Mouse (Mus musculus) myocyte (in vitro differentiated cells): ENCODE data around the gene Ppm1a. TPM values are rescaled to one million over a fixed set of nuclear protein-coding genes. Genes with fewer than 3 reads are reported as not detected.
"Not testable (repeated sequence)": the region's sequence is repeated elsewhere in the genome, so short reads cannot be mapped to it uniquely, and the experiment has no call there.

Experiments
- H3K27me3 ChIP-seq: one replicate; pipeline ENCODE4 v1.6.1; 2011; ENCODE audit not compliant: control insufficient read depth, insufficient read depth, insufficient read length
- H3K36me3 ChIP-seq: one replicate; pipeline ENCODE4 v1.6.1; 2011; ENCODE audit not compliant: control insufficient read depth, insufficient read depth
- H3K4me2 ChIP-seq: one replicate; pipeline ENCODE4 v1.6.1; 2011; ENCODE audit warnings: low read depth, control low read depth
- H3K4me3 ChIP-seq: one replicate; pipeline ENCODE4 v1.5.1; 2011; ENCODE audit warnings: mild to moderate bottlenecking, control low read depth, moderate library complexity
- H3K79me2 ChIP-seq: one replicate; pipeline ENCODE4 v1.6.1; 2011; ENCODE audit not compliant: control insufficient read depth, insufficient read depth
- H3ac ChIP-seq: one replicate; pipeline ENCODE4 v1.6.1; 2011; ENCODE audit not compliant: control insufficient read depth, insufficient read length
- CEBPB ChIP-seq: IDR thresholded peaks from 2 replicates; pipeline ENCODE4 v1.6.1; 2011; ENCODE audit warnings: mild to moderate bottlenecking, moderate library complexity; ENCODE audit not compliant: poor library complexity, insufficient read depth, severe bottlenecking
- E2F4 ChIP-seq: IDR thresholded peaks from one replicate; pipeline ENCODE4 v1.6.1; 2011; ENCODE audit warnings: mild to moderate bottlenecking, control low read depth, moderate library complexity; ENCODE audit not compliant: insufficient read depth
- MAX ChIP-seq: IDR thresholded peaks from one replicate; pipeline ENCODE4 v1.6.1; 2011; ENCODE audit warnings: low read depth, mild to moderate bottlenecking, control low read depth
- MYOD1 ChIP-seq, 3 experiments: IDR thresholded peaks; one replicate each; pipeline ENCODE4 v1.6.1; 2011; ENCODE audit warnings: control low read depth in 2 of 3, low read depth in 2 of 3, mild to moderate bottlenecking in 2 of 3, moderate library complexity in 1 of 3; ENCODE audit not compliant: insufficient read length in 2 of 3, control insufficient read depth in 1 of 3
- MYOG ChIP-seq, 3 experiments: IDR thresholded peaks; one replicate each; pipeline ENCODE4 v1.6.1; 2011; ENCODE audit warnings: control low read depth in 2 of 3, low read depth in 2 of 3, mild to moderate bottlenecking in 2 of 3; ENCODE audit not compliant: insufficient read length in 2 of 3, control insufficient read depth in 1 of 3, insufficient read depth in 1 of 3
- POLR2A ChIP-seq: IDR thresholded peaks from one replicate; pipeline ENCODE4 v1.6.1; 2011; ENCODE audit warnings: low read depth, mild to moderate bottlenecking, control low read depth, moderate library complexity; ENCODE audit not compliant: insufficient read length
- POLR2AphosphoS2 ChIP-seq: IDR thresholded peaks from one replicate; pipeline ENCODE4 v1.6.1; 2011; ENCODE audit warnings: low read depth, control low read depth; ENCODE audit not compliant: insufficient read length
- REST ChIP-seq: IDR thresholded peaks from one replicate; pipeline ENCODE4 v1.6.1; 2011; ENCODE audit warnings: mild to moderate bottlenecking, control low read depth, moderate library complexity; ENCODE audit not compliant: insufficient read depth, insufficient read length
- SRF ChIP-seq: IDR thresholded peaks from one replicate; pipeline ENCODE4 v1.6.1; 2011; ENCODE audit warnings: low read depth; ENCODE audit not compliant: control insufficient read depth, insufficient read length
- TCF12 ChIP-seq: IDR thresholded peaks from one replicate; pipeline ENCODE4 v1.6.1; 2011; ENCODE audit warnings: mild to moderate bottlenecking, control low read depth; ENCODE audit not compliant: poor library complexity, insufficient read depth, severe bottlenecking
- TCF3 ChIP-seq: IDR thresholded peaks from one replicate; pipeline ENCODE4 v1.6.1; 2011; ENCODE audit warnings: low read depth, control low read depth; ENCODE audit not compliant: insufficient read length
- USF1 ChIP-seq: IDR thresholded peaks from one replicate; pipeline ENCODE4 v1.6.1; 2011; ENCODE audit warnings: low read depth, mild to moderate bottlenecking, control low read depth, moderate library complexity
- polyA plus RNA-seq: library from polyadenylated mRNA; unstranded; fragments of >200 nt; fragmentation: generic; extraction: Trizol; gene quantifications from one replicate; pipeline ENCODE4 v1.2.1, GENCODE M21; 2012; ENCODE audit warnings: missing spikeins

Gene Ppm1a
- polyA plus RNA-seq, 1 experiment, result 126 TPM

GRCm38 (mm10) chr12:72780136-72780535 lies 22.9 kb downstream of the Ppm1a start:
- no peak overlapping the region for H3K4me2 ChIP-seq
- H3ac ChIP-seq, result no peak overlapping the region
- H3K4me3 ChIP-seq, result no peak overlapping the region
- peaks cover 21% of the 10 kb centered on the region for H3K36me3 ChIP-seq
- H3K27me3 ChIP-seq, result no peaks in the 10 kb centered on the region
- peaks cover 99% of the 10 kb centered on the region for H3K79me2 ChIP-seq
- no peak for TF ChIP-seq USF1
- no peak for TF ChIP-seq REST
- no peak for TF ChIP-seq MAX
- TF ChIP-seq POLR2A, result no peak
- no peak for TF ChIP-seq SRF
- TF ChIP-seq TCF3, result no peak
- no peak for TF ChIP-seq POLR2AphosphoS2
- TF ChIP-seq MYOD1 (IDR thresholded peaks at IDR 0.05; ENCODE audit: control insufficient read depth in 1 of 3, insufficient read length in 2 of 3, low read depth in 2 of 3), result no peak
- TF ChIP-seq CEBPB, result no peak
- TF ChIP-seq E2F4, result no peak
- TF ChIP-seq MYOG (IDR thresholded peaks at IDR 0.05; ENCODE audit: control insufficient read depth in 1 of 3, insufficient read depth in 1 of 3, insufficient read length in 2 of 3, low read depth in 2 of 3), result no peak
- TF ChIP-seq TCF12, result no peak

- Histone ChIP-seq H3K79me2 (peaks cover 84% of the 10 kb centered on the region), H3K36me3 (peaks cover 27% of the 10 kb centered on the region)
- H3K4me3 ChIP-seq, H3K27me3 ChIP-seq, H3K4me2 ChIP-seq, H3ac ChIP-seq: not testable (repeated sequence)
These were observed 25.5 kb downstream of the Ppm1a start for GRCm38 (mm10) chr12:72782786-72783185.

GRCm38 (mm10) chr12:72785183-72785930 lies 28.1 kb downstream of the Ppm1a start:
- Histone ChIP-seq H3K27me3 (no peaks in the 10 kb centered on the region), H3K36me3 (peaks cover 38% of the 10 kb centered on the region), H3ac (no peak overlapping the region), H3K4me2 (no peak overlapping the region), H3K4me3 (no peak overlapping the region), H3K79me2 (peaks cover 76% of the 10 kb centered on the region)
- TF ChIP-seq SRF (no peak), TCF12 (no peak), USF1 (no peak), MYOG (IDR thresholded peaks at IDR 0.05; ENCODE audit: control insufficient read depth in 1 of 3, insufficient read depth in 1 of 3, insufficient read length in 2 of 3, low read depth in 2 of 3) (no peak), E2F4 (no peak), MAX (no peak), TCF3 (no peak), POLR2AphosphoS2 (no peak), POLR2A (no peak), CEBPB (no peak), MYOD1 (IDR thresholded peaks at IDR 0.05; ENCODE audit: control insufficient read depth in 1 of 3, insufficient read length in 2 of 3, low read depth in 2 of 3) (no peak), REST (no peak)

GRCm38 (mm10) chr12:72786551-72786950 lies 29.3 kb downstream of the Ppm1a start:
- TF ChIP-seq TCF12 (no peak), USF1 (no peak), E2F4 (no peak), POLR2AphosphoS2 (no peak), CEBPB (no peak), MYOG (IDR thresholded peaks at IDR 0.05; ENCODE audit: control insufficient read depth in 1 of 3, insufficient read depth in 1 of 3, insufficient read length in 2 of 3, low read depth in 2 of 3) (no peak), MYOD1 (IDR thresholded peaks at IDR 0.05; ENCODE audit: control insufficient read depth in 1 of 3, insufficient read length in 2 of 3, low read depth in 2 of 3) (no peak), REST (no peak), SRF (no peak), TCF3 (no peak), MAX (no peak), POLR2A (no peak)
- Histone ChIP-seq H3K27me3 (no peaks in the 10 kb centered on the region), H3K4me3 (no peak overlapping the region), H3K36me3 (peaks cover 49% of the 10 kb centered on the region), H3K4me2 (no peak overlapping the region), H3ac (no peak overlapping the region), H3K79me2 (peaks cover 64% of the 10 kb centered on the region)

GRCm38 (mm10) chr12:72786986-72787385 lies 29.7 kb downstream of the Ppm1a start:
- H3K4me3 ChIP-seq, result no peak overlapping the region
- TF ChIP-seq E2F4, result no peak
- no peak for TF ChIP-seq SRF
- no peak for TF ChIP-seq TCF3
- TF ChIP-seq CEBPB, result no peak
- no peak for TF ChIP-seq REST
- no peak for TF ChIP-seq MYOD1 (IDR thresholded peaks at IDR 0.05; ENCODE audit: control insufficient read depth in 1 of 3, insufficient read length in 2 of 3, low read depth in 2 of 3)
- no peak for TF ChIP-seq MYOG (IDR thresholded peaks at IDR 0.05; ENCODE audit: control insufficient read depth in 1 of 3, insufficient read depth in 1 of 3, insufficient read length in 2 of 3, low read depth in 2 of 3)
- TF ChIP-seq POLR2AphosphoS2, result no peak
- no peak for TF ChIP-seq POLR2A
- no peak for TF ChIP-seq USF1
- no peak for TF ChIP-seq TCF12
- no peak for TF ChIP-seq MAX
- no peaks in the 10 kb centered on the region for H3K27me3 ChIP-seq
- peaks cover 60% of the 10 kb centered on the region for H3K79me2 ChIP-seq
- no peak overlapping the region for H3ac ChIP-seq
- peaks cover 53% of the 10 kb centered on the region for H3K36me3 ChIP-seq
- no peak overlapping the region for H3K4me2 ChIP-seq
